Mouse (Mus musculus) heart, adult 2 months (tissue): ENCODE results near the gene Hoxd11. TPM values are rescaled to one million over a fixed set of nuclear protein-coding genes. Genes with fewer than 3 reads are reported as not detected.

Experiments used
- DNase-seq, 2 experiments: peaks; one replicate each; pipeline ENCODE4 v3.0.0; 2021
- H3K27ac ChIP-seq: fragments of 200-600 bp; 2 replicates; pipeline ENCODE4 v1.8.1; 2022
- H3K27me3 ChIP-seq: fragments of 200-500 bp; 2 replicates; pipeline ENCODE4 v1.6.1; 2012; ENCODE audit warnings: mild to moderate bottlenecking, low read length, inconsistent platforms, mixed read lengths; ENCODE audit not compliant: control insufficient read depth, insufficient read depth
- H3K36me3 ChIP-seq: fragments of 200-500 bp; 2 replicates; pipeline ENCODE4 v1.6.1; 2012; ENCODE audit warnings: low read length, inconsistent platforms; ENCODE audit not compliant: control insufficient read depth, insufficient read depth
- H3K4me1 ChIP-seq: fragments of 200-500 bp; 2 replicates; pipeline ENCODE4 v1.6.1; 2011; ENCODE audit warnings: low read length; ENCODE audit not compliant: control insufficient read depth, insufficient read depth
- H3K4me3 ChIP-seq: fragments of 200-600 bp; 2 replicates; pipeline ENCODE4 v1.8.1; 2022
- H3K79me2 ChIP-seq: fragments of 200-500 bp; replicated peaks from 2 replicates; pipeline ENCODE4 v1.6.1; 2012; ENCODE audit warnings: mild to moderate bottlenecking, inconsistent platforms, low read length, moderate library complexity, mixed read lengths; ENCODE audit not compliant: control insufficient read depth, insufficient read depth
- H3K9ac ChIP-seq: fragments of 200-500 bp; 2 replicates; pipeline ENCODE4 v1.6.1; 2012; ENCODE audit warnings: low read depth, mild to moderate bottlenecking, control low read depth, inconsistent platforms, low read length, mixed read lengths
- CTCF ChIP-seq: fragments of 200-600 bp; IDR thresholded peaks from 2 replicates; pipeline ENCODE4 v1.8.1; 2022; ENCODE audit warnings: antibody characterized with exemption, mild to moderate bottlenecking, moderate library complexity
- EP300 ChIP-seq: fragments of 200-500 bp; IDR thresholded peaks from 2 replicates; pipeline ENCODE4 v1.6.1; 2011; ENCODE audit warnings: low read depth, low read length, control low read depth; ENCODE audit not compliant: insufficient read depth
- POLR2A ChIP-seq: fragments of 200-500 bp; IDR thresholded peaks from 2 replicates; pipeline ENCODE4 v1.6.1; 2011; ENCODE audit warnings: mild to moderate bottlenecking, low read depth, low read length, control low read depth; ENCODE audit not compliant: insufficient read depth
- WGBS: fragments of 180-500 bp; shearing (Covaris S2); methylation state at CpG from one replicate; pipeline ENCODE4 v1.1.7; 2018; 5-methylcytosine and 5-hydroxymethylcytosine counted together
- intact Hi-C: fragments of 180-260 bp; cut with DNase I; formaldehyde crosslinking; loops from one replicate; pipeline ENCODE4 v1.15.1; 2025
- polyA plus RNA-seq: library from polyadenylated mRNA; depleted of rRNA; stranded (reverse); fragments of >200 nt; gene quantifications from 2 replicates; pipeline ENCODE4 v1.2.3, GENCODE M21; 2012
- total RNA-seq, 2 experiments: library from RNA; stranded (reverse); gene quantifications; 2 replicates each; pipeline ENCODE4 v1.2.3; 2021

The Hoxd11 gene
- total and polyA plus RNA-seq, 3 experiments = not detected

DNA sequence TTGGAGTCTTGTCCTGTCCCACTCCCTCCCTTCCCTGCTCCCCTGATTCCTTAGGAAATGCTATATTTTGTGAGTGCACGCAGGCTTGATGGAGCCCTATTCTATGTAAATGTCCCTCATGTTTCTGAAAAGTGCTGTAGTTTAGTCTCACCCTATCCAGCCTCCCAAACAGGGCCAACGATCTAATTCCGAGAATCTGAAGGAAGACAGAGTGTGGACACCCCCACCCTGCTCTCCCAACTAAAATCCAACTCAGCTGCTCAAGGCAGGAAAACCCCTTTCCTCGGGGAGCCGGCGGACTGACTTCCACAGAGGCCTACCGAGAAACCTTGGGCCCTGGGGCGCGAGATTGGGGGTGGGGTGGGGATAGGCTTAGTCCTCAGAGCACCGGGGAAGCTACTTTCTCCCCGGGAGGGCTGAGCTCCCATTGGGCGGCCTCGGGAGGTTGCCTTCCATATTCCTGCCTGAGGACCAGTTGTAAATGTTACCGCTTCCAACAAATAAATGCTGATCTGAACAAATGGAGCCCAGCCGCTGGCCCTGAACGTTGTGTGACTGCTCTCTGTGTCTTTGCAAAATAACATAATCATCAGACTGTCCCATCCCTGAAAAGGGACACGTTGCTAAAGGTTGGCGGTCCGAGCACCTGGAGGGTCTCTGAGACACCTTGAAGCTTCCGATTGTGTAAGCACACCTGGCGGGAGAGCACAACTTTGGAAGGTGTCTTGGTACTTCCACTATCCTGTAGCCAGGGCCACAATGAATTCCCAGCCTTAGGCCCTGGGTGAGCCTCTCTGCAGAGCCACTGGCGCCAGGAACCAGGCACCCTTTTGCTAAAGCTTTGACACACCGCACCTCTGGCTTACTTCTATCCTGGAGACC, 20.5 kb downstream of the Hoxd11 start:
- H3K9ac ChIP-seq = no peak overlapping the region
- H3K4me3 ChIP-seq = no peak overlapping the region
- WGBS = 17% methylated on average over 23 of the region's 23 CpGs
- no peaks in the 10 kb centered on the region for H3K79me2 ChIP-seq
- intact Hi-C loops = loop anchor here (5.0 to 10.0 kb wide), 3 partner anchors 262 to 1425 kb away; partner anchors contain the start of gene Sp9
- TF ChIP-seq CTCF = no peak
- no peak for TF ChIP-seq POLR2A
- no peak for TF ChIP-seq EP300
- peaks cover 42% of the 10 kb centered on the region for H3K27me3 ChIP-seq
- no peaks in the 10 kb centered on the region for H3K4me1 ChIP-seq
- DNase-seq = peak in 1 of 2 experiments; percentile 22
- no peaks in the 10 kb centered on the region for H3K36me3 ChIP-seq
- no peak overlapping the region for H3K27ac ChIP-seq

DNA sequence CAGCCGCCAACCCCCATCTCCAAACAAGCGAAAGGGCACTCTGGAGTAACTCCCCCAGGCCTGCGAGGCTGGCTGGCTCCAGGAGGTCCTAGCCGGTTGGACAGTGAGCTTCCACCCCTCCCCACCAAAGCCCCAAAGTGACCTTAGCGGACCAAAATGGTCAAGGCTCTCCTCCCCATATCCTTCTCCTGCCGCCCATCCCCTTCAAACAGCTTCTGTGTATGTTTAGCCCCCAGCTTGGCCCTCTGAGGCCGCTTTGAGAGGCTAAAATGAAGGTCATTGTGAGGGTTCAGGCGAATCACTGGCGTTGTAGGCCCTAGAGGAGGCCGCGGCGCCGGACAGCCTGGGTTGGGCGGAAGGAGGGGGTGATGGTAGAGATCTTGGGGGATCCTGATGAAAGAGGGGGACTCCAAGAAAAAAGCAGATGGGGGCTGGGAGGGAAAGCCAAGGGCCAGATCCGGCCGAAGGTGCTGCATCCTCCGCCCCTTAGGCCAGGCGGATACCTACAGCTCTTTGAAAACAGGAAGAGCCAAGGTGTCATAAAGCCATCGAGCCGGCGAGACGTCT, 21.3 kb downstream of the Hoxd11 start:
- peaks cover 47% of the 10 kb centered on the region for H3K27me3 ChIP-seq
- no peak overlapping the region for H3K27ac ChIP-seq
- TF ChIP-seq CTCF = no peak
- TF ChIP-seq POLR2A = no peak
- TF ChIP-seq EP300 = no peak
- no peak overlapping the region for H3K9ac ChIP-seq
- H3K79me2 ChIP-seq = no peaks in the 10 kb centered on the region
- H3K36me3 ChIP-seq = no peaks in the 10 kb centered on the region
- H3K4me3 ChIP-seq = no peak overlapping the region
- no peaks in the 10 kb centered on the region for H3K4me1 ChIP-seq
- DNase-seq = no peak
- intact Hi-C loops = loop anchor here (5.0 kb wide), 2 partner anchors 262 to 612 kb away; no protein-coding TSS in a partner anchor
- WGBS = 12% methylated on average over 22 of the region's 22 CpGs

DNA sequence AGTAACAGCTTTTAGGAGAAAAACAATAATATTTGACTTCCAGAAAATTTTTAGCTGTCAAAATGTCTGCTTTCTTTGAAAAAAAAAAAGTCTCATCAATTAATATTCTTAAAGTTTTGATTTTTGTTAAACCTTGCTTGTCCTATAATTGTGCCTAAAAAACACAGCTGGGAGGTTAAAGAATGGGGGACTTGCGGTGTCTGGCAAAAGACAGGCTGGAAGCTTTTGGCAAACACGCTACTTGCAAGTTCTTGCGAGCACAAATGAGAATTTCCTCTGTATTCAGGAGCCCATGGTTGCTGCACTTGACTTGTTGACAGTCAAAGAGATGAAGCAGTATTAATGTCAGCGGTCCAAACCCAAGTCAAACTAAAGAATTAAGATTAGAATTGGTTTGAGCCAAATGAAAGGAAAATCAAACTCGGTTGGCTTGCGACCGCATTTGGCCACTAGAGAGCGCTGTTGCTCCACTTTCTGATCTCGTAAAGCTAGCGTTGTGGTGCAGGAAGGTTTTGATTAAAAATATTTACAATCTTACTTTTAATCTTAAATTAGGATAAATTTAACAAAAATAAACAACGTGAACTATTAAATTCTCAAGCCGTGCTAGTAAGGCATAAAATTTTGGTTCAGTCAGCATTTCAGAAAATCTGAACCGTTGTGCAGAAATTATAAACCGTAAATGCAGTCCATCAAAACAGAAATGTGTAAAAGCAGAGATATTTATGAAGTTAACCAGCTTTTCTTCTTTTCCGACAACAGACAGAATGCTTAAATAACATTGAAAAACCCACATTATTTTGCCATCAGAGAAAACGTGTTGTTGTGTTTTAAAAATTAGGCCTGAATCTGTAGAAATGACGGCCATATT, 22.8 kb downstream of the Hoxd11 start:
- no peak overlapping the region for H3K27ac ChIP-seq
- no peaks in the 10 kb centered on the region for H3K4me1 ChIP-seq
- 18% methylated on average over 17 of the region's 17 CpGs for WGBS
- peaks cover 42% of the 10 kb centered on the region for H3K27me3 ChIP-seq
- intact Hi-C loops = loop anchor here (1.0 to 5.0 kb wide), 6 partner anchors 260 to 887 kb away; no protein-coding TSS in a partner anchor
- H3K9ac ChIP-seq = no peak overlapping the region
- no peak overlapping the region for H3K4me3 ChIP-seq
- no peaks in the 10 kb centered on the region for H3K36me3 ChIP-seq
- TF ChIP-seq CTCF (peak; percentile 99), POLR2A (no peak), EP300 (peak; percentile 62; the same call in 1 of the 2 replicates)
- peak; percentile 57 to 84 for DNase-seq
- H3K79me2 ChIP-seq = no peaks in the 10 kb centered on the region

DNA sequence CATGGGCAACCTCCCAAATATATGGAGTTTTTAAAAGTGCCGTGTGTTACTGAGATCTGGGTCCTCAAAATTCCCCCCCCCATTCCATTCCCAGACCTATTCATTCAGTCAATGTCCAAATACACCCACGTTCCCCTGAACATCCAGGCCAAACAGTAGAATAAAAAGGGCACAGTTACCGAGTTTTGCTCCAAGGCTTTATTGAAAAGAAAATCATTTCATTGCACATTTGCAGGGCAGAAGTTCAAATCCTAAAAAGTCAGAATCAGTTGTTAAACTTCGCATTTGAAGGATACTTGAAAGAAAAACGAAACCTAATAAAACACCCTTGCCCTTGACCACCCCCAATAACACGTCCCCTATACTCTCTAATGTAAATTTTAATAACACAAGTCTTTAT, 23.5 kb downstream of the Hoxd11 start:
- Histone ChIP-seq H3K27ac (no peak overlapping the region), H3K27me3 (peaks cover 41% of the 10 kb centered on the region), H3K79me2 (no peaks in the 10 kb centered on the region), H3K4me3 (no peak overlapping the region), H3K4me1 (no peaks in the 10 kb centered on the region), H3K36me3 (no peaks in the 10 kb centered on the region), H3K9ac (no peak overlapping the region)
- intact Hi-C loops = loop anchor here (1.0 to 5.0 kb wide), 6 partner anchors 259 to 886 kb away; no protein-coding TSS in a partner anchor
- WGBS = 38% methylated on average over 6 of the region's 6 CpGs
- TF ChIP-seq POLR2A (no peak), EP300 (no peak), CTCF (no peak)
- DNase-seq = no peak

DNA sequence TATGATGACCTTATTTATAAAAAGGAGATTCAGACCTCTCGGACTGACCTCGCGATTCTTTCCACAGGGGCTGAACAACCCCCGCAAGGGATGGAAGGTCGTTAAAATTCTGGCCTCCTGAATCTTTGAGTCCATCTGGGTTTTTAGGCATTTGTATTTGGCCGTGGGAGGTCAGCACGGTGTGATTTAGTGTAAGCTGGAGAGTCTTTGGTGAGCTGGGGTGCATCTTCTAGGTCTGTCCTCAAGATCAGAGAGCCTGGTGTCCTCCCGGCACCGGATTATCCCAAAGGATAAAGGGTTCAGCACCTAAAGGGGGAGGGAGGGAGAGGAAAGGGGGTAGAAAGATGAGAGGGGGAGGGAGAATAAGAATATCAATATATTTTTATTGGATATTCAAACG, 24.0 kb downstream of the Hoxd11 start:
- Histone ChIP-seq H3K79me2 (no peaks in the 10 kb centered on the region), H3K27ac (no peak overlapping the region), H3K36me3 (no peaks in the 10 kb centered on the region), H3K9ac (no peak overlapping the region), H3K27me3 (peaks cover 36% of the 10 kb centered on the region), H3K4me1 (no peaks in the 10 kb centered on the region), H3K4me3 (no peak overlapping the region)
- TF ChIP-seq POLR2A (no peak), EP300 (no peak), CTCF (no peak)
- WGBS = 21% methylated on average over 10 of the region's 10 CpGs
- no peak for DNase-seq
- intact Hi-C loops = loop anchor here (2.0 to 5.0 kb wide), 4 partner anchors 259 to 885 kb away; no protein-coding TSS in a partner anchor
